Mouse (Mus musculus): ENCODE measurements around the gene Glo1.

DNA sequence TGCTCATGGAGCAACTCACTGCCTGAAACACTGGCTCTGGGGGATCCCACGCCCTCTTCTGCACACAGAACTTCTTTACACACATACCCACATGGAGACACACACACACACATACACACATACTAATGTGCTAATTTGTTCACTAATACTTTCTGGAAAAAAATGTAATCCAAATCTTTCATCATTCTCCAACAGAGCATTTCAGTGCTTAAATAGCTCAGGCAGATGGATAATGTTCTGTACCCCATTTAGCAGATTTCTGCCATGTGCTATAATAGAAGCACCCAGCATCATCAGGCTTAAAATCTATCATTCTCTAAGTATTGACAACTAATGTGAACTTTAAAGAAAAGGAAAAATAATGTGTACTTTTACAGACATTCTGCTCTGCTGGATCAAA, 45.9 kb downstream of the Glo1 start:
- TF ChIP-seq EP300 (IDR thresholded peaks at IDR 0.05; ENCODE audit: low read depth), result no peak
- no peak for TF ChIP-seq CTCF (IDR thresholded peaks at IDR 0.05; ENCODE audit: low read depth)
